Mouse (Mus musculus) myocyte (in vitro differentiated cells): ENCODE measurements around the gene Kcnq1. TPM values are rescaled to one million over a fixed set of nuclear protein-coding genes. Genes with fewer than 3 reads are reported as not detected.
A peak's percentile ranks its signal among the peaks of the same experiment; 100 is the strongest.

Source experiments
- H3K27me3 ChIP-seq: one replicate; pipeline ENCODE4 v1.6.1; 2011; ENCODE audit not compliant: control insufficient read depth, insufficient read depth, insufficient read length
- H3K36me3 ChIP-seq: one replicate; pipeline ENCODE4 v1.6.1; 2011; ENCODE audit not compliant: control insufficient read depth, insufficient read depth
- H3K4me2 ChIP-seq: one replicate; pipeline ENCODE4 v1.6.1; 2011; ENCODE audit warnings: low read depth, control low read depth
- H3K4me3 ChIP-seq: one replicate; pipeline ENCODE4 v1.5.1; 2011; ENCODE audit warnings: mild to moderate bottlenecking, control low read depth, moderate library complexity
- H3K79me2 ChIP-seq: one replicate; pipeline ENCODE4 v1.6.1; 2011; ENCODE audit not compliant: control insufficient read depth, insufficient read depth
- H3ac ChIP-seq: one replicate; pipeline ENCODE4 v1.6.1; 2011; ENCODE audit not compliant: control insufficient read depth, insufficient read length
- CEBPB ChIP-seq: IDR thresholded peaks from 2 replicates; pipeline ENCODE4 v1.6.1; 2011; ENCODE audit warnings: mild to moderate bottlenecking, moderate library complexity; ENCODE audit not compliant: poor library complexity, insufficient read depth, severe bottlenecking
- E2F4 ChIP-seq: IDR thresholded peaks from one replicate; pipeline ENCODE4 v1.6.1; 2011; ENCODE audit warnings: mild to moderate bottlenecking, control low read depth, moderate library complexity; ENCODE audit not compliant: insufficient read depth
- MAX ChIP-seq: IDR thresholded peaks from one replicate; pipeline ENCODE4 v1.6.1; 2011; ENCODE audit warnings: low read depth, mild to moderate bottlenecking, control low read depth
- MYOD1 ChIP-seq, 3 experiments: IDR thresholded peaks; one replicate each; pipeline ENCODE4 v1.6.1; 2011; ENCODE audit warnings: control low read depth in 2 of 3, low read depth in 2 of 3, mild to moderate bottlenecking in 2 of 3, moderate library complexity in 1 of 3; ENCODE audit not compliant: insufficient read length in 2 of 3, control insufficient read depth in 1 of 3
- MYOG ChIP-seq, 3 experiments: IDR thresholded peaks; one replicate each; pipeline ENCODE4 v1.6.1; 2011; ENCODE audit warnings: control low read depth in 2 of 3, low read depth in 2 of 3, mild to moderate bottlenecking in 2 of 3; ENCODE audit not compliant: insufficient read length in 2 of 3, control insufficient read depth in 1 of 3, insufficient read depth in 1 of 3
- POLR2A ChIP-seq: IDR thresholded peaks from one replicate; pipeline ENCODE4 v1.6.1; 2011; ENCODE audit warnings: low read depth, mild to moderate bottlenecking, control low read depth, moderate library complexity; ENCODE audit not compliant: insufficient read length
- POLR2AphosphoS2 ChIP-seq: IDR thresholded peaks from one replicate; pipeline ENCODE4 v1.6.1; 2011; ENCODE audit warnings: low read depth, control low read depth; ENCODE audit not compliant: insufficient read length
- REST ChIP-seq: IDR thresholded peaks from one replicate; pipeline ENCODE4 v1.6.1; 2011; ENCODE audit warnings: mild to moderate bottlenecking, control low read depth, moderate library complexity; ENCODE audit not compliant: insufficient read depth, insufficient read length
- SRF ChIP-seq: IDR thresholded peaks from one replicate; pipeline ENCODE4 v1.6.1; 2011; ENCODE audit warnings: low read depth; ENCODE audit not compliant: control insufficient read depth, insufficient read length
- TCF12 ChIP-seq: IDR thresholded peaks from one replicate; pipeline ENCODE4 v1.6.1; 2011; ENCODE audit warnings: mild to moderate bottlenecking, control low read depth; ENCODE audit not compliant: poor library complexity, insufficient read depth, severe bottlenecking
- USF1 ChIP-seq: IDR thresholded peaks from one replicate; pipeline ENCODE4 v1.6.1; 2011; ENCODE audit warnings: low read depth, mild to moderate bottlenecking, control low read depth, moderate library complexity
- polyA plus RNA-seq: library from polyadenylated mRNA; unstranded; fragments of >200 nt; fragmentation: generic; extraction: Trizol; gene quantifications from one replicate; pipeline ENCODE4 v1.2.1, GENCODE M21; 2012; ENCODE audit warnings: missing spikeins

Kcnq1 gene
- polyA plus RNA-seq, 1 experiment = 0.12 TPM

GRCm38 (mm10) chr7:143459332-143460211, 353.4 kb downstream of the Kcnq1 start:
- TF ChIP-seq MAX = no peak
- no peak overlapping the region for H3ac ChIP-seq
- H3K79me2 ChIP-seq = no peaks in the 10 kb centered on the region
- H3K4me3 ChIP-seq = no peak overlapping the region
- no peaks in the 10 kb centered on the region for H3K36me3 ChIP-seq
- peaks cover 11% of the 10 kb centered on the region for H3K27me3 ChIP-seq
- no peak overlapping the region for H3K4me2 ChIP-seq

- no peaks in the 10 kb centered on the region for H3K79me2 ChIP-seq
- no peak overlapping the region for H3K4me3 ChIP-seq
- TF ChIP-seq TCF12 (no peak), REST (no peak)
- no peak overlapping the region for H3ac ChIP-seq
- H3K36me3 ChIP-seq = no peaks in the 10 kb centered on the region
- peaks cover 11% of the 10 kb centered on the region for H3K27me3 ChIP-seq
- H3K4me2 ChIP-seq = peak overlapping the region; percentile 44
Observed at GRCm38 (mm10) chr7:143460217-143460834, 354.2 kb downstream of the Kcnq1 start.

GRCm38 (mm10) chr7:143460874-143461273, 354.7 kb downstream of the Kcnq1 start, which contains the start of gene Cdkn1c:
Gene Cdkn1c (minus strand): TSS chr7:143461050.
- Histone ChIP-seq H3K27me3 (peaks cover 11% of the 10 kb centered on the region), H3K4me2 (peak within 1 kb of the TSS; percentile 44), H3K36me3 (no peaks in the 10 kb centered on the region), H3K79me2 (no peaks in the 10 kb centered on the region), H3ac (no peak within 1 kb of the TSS), H3K4me3 (no peak within 1 kb of the TSS)
- TF ChIP-seq POLR2A = peak; percentile 61
- TF ChIP-seq USF1 = no peak

GRCm38 (mm10) chr7:143461294-143461870, 355.2 kb downstream of the Kcnq1 start:
- H3K36me3 ChIP-seq = no peaks in the 10 kb centered on the region
- TF ChIP-seq MYOG (IDR thresholded peaks at IDR 0.05; ENCODE audit: control insufficient read depth in 1 of 3, insufficient read depth in 1 of 3, insufficient read length in 2 of 3, low read depth in 2 of 3) (no peak), REST (no peak), POLR2A (no peak), CEBPB (no peak), E2F4 (no peak), MYOD1 (IDR thresholded peaks at IDR 0.05; ENCODE audit: control insufficient read depth in 1 of 3, insufficient read length in 2 of 3, low read depth in 2 of 3) (no peak), SRF (no peak)
- peaks cover 11% of the 10 kb centered on the region for H3K27me3 ChIP-seq

GRCm38 (mm10) chr7:143461920-143462319, 355.8 kb downstream of the Kcnq1 start:
- no peak overlapping the region for H3K4me3 ChIP-seq
- no peaks in the 10 kb centered on the region for H3K79me2 ChIP-seq
- no peak overlapping the region for H3K4me2 ChIP-seq
- H3K27me3 ChIP-seq = peaks cover 11% of the 10 kb centered on the region
- TF ChIP-seq MYOD1 (IDR thresholded peaks at IDR 0.05; ENCODE audit: control insufficient read depth in 1 of 3, insufficient read length in 2 of 3, low read depth in 2 of 3) (no peak), POLR2AphosphoS2 (no peak), MAX (no peak)
- no peak overlapping the region for H3ac ChIP-seq
- no peaks in the 10 kb centered on the region for H3K36me3 ChIP-seq

More at GRCm38 (mm10) chr7:143461294-143461870, 355.2 kb downstream of the Kcnq1 start:
- Histone ChIP-seq H3ac (no peak overlapping the region), H3K79me2 (no peaks in the 10 kb centered on the region), H3K4me2 (no peak overlapping the region), H3K4me3 (no peak overlapping the region)

- H3ac ChIP-seq = no peak overlapping the region
- no peak overlapping the region for H3K4me2 ChIP-seq
- H3K36me3 ChIP-seq = no peaks in the 10 kb centered on the region
- no peaks in the 10 kb centered on the region for H3K79me2 ChIP-seq
- peak in 1 of 3 experiments; percentile 8 for TF ChIP-seq MYOG (IDR thresholded peaks at IDR 0.05; ENCODE audit: control insufficient read depth in 1 of 3, insufficient read depth in 1 of 3, insufficient read length in 2 of 3, low read depth in 2 of 3)
- TF ChIP-seq CEBPB = no peak
- no peak for TF ChIP-seq POLR2A
- TF ChIP-seq USF1 = no peak
- no peak for TF ChIP-seq POLR2AphosphoS2
- no peak for TF ChIP-seq MAX
- H3K4me3 ChIP-seq = no peak overlapping the region
- peaks cover 11% of the 10 kb centered on the region for H3K27me3 ChIP-seq
Observed at GRCm38 (mm10) chr7:143462516-143462915, 356.4 kb downstream of the Kcnq1 start.
